Mouse (Mus musculus): Measurements from ENCODE around the gene Pigk. TPM values are rescaled to one million over a fixed set of nuclear protein-coding genes. Genes with fewer than 3 reads are reported as not detected.

The Pigk gene
- total and polyA plus RNA-seq, 2 experiments from 2014 or later, result 38.2 to 57.8 TPM

DNA sequence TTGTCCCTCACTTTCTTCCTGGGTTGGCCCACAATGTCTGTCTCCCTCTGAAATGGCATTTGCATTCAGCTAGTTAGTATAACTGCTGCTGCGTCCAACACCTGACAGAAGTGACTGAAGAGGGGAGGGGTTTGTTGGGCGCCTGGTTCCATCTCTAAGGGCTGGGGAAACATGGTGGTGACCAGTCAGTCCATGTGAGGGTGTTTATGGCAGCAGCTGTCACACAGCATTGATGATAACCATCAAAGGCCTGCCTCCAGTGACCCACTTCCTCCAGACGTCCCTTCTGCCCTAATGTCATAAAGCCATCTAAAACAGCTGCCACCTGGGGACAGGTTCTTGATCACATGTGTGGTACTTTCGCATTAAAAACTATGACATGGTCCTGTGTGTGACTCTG lies 212.3 kb downstream of the Pigk start:
- no peak overlapping the region for H3K4me3 ChIP-seq (ENCODE audit: low read length)
- H3K9me3 ChIP-seq (ENCODE audit: low read length), result no peaks in the 10 kb centered on the region
- H3K36me3 ChIP-seq (ENCODE audit: insufficient read depth, low read length), result no peaks in the 10 kb centered on the region
- ATAC-seq, result no peak
- no peak for DNase-seq (ENCODE audit: low spot score)
- H3K4me1 ChIP-seq (ENCODE audit: insufficient read depth, low read length), result 0 out of 2 replicates have a peak, but pooled peaks cover 2% of the 10 kb centered on the region
- no peak for TF ChIP-seq CTCF (IDR thresholded peaks at IDR 0.05; ENCODE audit: low read depth)
- 82% methylated on average over 4 of the region's 4 CpGs for WGBS
- H3K9ac ChIP-seq (replicated peaks; ENCODE audit: low read length), result no peak overlapping the region
- no peak overlapping the region for H3K27ac ChIP-seq
- no peak overlapping the region for H3K4me2 ChIP-seq (ENCODE audit: low read depth, low read length)
- no peaks in the 10 kb centered on the region for H3K27me3 ChIP-seq (ENCODE audit: insufficient read depth, low read length)

DNA sequence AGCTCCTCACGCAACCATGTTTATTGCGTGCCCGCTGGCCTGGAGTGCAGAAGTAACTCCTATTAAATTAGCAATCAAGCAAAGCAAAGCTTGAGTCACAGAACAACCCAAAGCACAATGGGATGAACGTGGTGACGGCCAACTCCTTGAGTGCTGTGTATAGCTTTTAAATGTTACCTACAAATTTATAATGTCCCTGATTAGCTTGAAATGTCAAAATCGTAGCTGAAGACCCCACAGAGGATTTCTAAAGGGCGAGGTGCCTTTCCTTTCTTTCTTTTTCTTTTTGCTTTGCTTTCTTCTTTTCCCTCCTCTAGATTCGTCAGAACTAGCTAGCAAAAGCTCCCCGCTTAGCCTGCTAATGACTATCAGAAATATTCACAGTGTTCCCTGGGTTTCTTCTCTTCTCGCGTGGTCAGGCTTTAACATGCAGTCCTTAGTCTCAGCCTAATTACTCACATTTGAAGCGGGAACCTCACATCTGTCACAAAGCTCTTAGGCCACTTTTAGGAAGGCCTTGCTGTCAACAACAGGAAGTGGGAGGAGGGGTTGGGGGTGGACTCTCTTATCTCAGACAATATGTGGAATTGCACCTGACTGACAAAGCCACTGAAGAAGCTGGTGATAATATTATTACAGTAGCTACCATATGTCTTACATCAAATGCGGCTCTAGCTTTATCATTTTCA lies 214.5 kb downstream of the Pigk start:
- TF ChIP-seq CTCF (IDR thresholded peaks at IDR 0.05; ENCODE audit: low read depth), result no peak
- ATAC-seq (no peak), DNase-seq (ENCODE audit: low spot score) (peak; percentile 14)
- no peak overlapping the region for H3K27ac ChIP-seq
- no peaks in the 10 kb centered on the region for H3K27me3 ChIP-seq (ENCODE audit: insufficient read depth, low read length)
- H3K4me2 ChIP-seq (ENCODE audit: low read depth, low read length), result no peak overlapping the region; the same call in 1 of the 2 replicates
- no peak overlapping the region for H3K9ac ChIP-seq (replicated peaks; ENCODE audit: low read length)
- WGBS, result 61% methylated on average over 13 of the region's 13 CpGs
- no peaks in the 10 kb centered on the region for H3K36me3 ChIP-seq (ENCODE audit: insufficient read depth, low read length)
- H3K9me3 ChIP-seq (ENCODE audit: low read length), result no peaks in the 10 kb centered on the region
- H3K4me1 ChIP-seq (ENCODE audit: insufficient read depth, low read length), result 0 out of 2 replicates have a peak, but pooled peaks cover 2% of the 10 kb centered on the region
- H3K4me3 ChIP-seq (ENCODE audit: low read length), result no peak overlapping the region

DNA sequence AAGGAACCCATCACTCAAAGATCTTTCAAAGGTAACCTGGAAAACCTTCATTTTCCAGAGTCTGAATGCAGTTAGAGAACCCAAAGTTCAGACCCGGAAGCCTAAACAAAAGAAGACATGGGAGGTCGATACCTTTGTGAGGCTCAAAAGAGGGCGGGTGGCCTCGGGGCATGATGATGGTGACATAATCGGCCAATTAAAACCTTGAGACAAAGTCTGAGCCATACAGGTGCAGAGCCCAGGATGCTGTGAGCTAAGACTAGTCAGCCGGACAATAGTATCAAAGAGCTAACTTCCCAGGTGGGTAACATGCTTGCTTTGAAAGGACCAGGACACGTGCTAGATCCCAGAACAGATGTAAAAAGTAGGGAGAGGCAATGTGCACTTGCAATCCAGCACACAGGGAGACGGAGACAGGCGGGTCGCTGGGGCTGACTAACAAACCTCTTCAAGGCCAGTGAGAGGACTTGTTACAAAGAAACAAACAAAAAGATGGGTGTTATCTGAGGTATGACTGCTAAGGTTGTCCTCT lies 215.4 kb downstream of the Pigk start:
- Histone ChIP-seq H3K4me2 (ENCODE audit: low read depth, low read length) (no peak overlapping the region), H3K9ac (replicated peaks; ENCODE audit: low read length) (no peak overlapping the region), H3K27me3 (ENCODE audit: insufficient read depth, low read length) (no peaks in the 10 kb centered on the region), H3K4me1 (ENCODE audit: insufficient read depth, low read length) (0 out of 2 replicates have a peak, but pooled peaks cover 2% of the 10 kb centered on the region), H3K36me3 (ENCODE audit: insufficient read depth, low read length) (no peaks in the 10 kb centered on the region), H3K4me3 (ENCODE audit: low read length) (no peak overlapping the region), H3K9me3 (ENCODE audit: low read length) (no peaks in the 10 kb centered on the region), H3K27ac (no peak overlapping the region)
- no peak for TF ChIP-seq CTCF (IDR thresholded peaks at IDR 0.05; ENCODE audit: low read depth)
- no peak for DNase-seq (ENCODE audit: low spot score)
- no peak for ATAC-seq
- WGBS, result 74% methylated on average over 10 of the region's 10 CpGs

DNA sequence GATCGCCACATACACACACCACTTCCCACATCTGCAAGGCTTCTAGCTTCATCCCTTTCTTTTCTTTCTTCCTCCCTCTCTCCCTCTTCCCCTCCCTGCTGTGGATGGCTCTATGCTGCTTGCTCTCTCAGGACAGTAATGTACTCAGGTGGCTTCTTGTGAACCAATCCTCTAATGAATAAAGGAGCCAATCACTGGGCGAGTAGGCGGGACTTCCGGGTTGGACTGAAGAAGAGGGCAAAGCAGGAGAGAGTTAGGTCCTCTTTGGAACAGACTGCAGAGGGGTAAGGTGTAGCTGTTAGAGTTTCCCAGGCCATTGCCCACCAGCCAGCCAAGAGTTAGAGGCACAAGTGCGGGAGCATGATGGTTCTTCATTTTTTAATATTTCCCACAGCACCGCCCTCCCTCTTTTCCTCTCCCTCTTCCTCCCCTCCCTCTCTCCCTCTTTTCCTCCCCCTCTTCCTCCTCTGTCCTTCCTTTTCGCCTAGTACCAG lies 215.9 kb downstream of the Pigk start:
- no peaks in the 10 kb centered on the region for H3K36me3 ChIP-seq (ENCODE audit: insufficient read depth, low read length)
- DNase-seq (ENCODE audit: low spot score) (no peak), ATAC-seq (no peak)
- no peak overlapping the region for H3K4me2 ChIP-seq (ENCODE audit: low read depth, low read length)
- WGBS, result 82% methylated on average over 7 of the region's 7 CpGs
- H3K27ac ChIP-seq, result no peak overlapping the region
- 0 out of 2 replicates have a peak, but pooled peaks cover 2% of the 10 kb centered on the region for H3K4me1 ChIP-seq (ENCODE audit: insufficient read depth, low read length)
- no peak overlapping the region for H3K4me3 ChIP-seq (ENCODE audit: low read length)
- no peak overlapping the region for H3K9ac ChIP-seq (replicated peaks; ENCODE audit: low read length)
- no peaks in the 10 kb centered on the region for H3K27me3 ChIP-seq (ENCODE audit: insufficient read depth, low read length)
- H3K9me3 ChIP-seq (ENCODE audit: low read length), result no peaks in the 10 kb centered on the region
- no peak for TF ChIP-seq CTCF (IDR thresholded peaks at IDR 0.05; ENCODE audit: low read depth)

DNA sequence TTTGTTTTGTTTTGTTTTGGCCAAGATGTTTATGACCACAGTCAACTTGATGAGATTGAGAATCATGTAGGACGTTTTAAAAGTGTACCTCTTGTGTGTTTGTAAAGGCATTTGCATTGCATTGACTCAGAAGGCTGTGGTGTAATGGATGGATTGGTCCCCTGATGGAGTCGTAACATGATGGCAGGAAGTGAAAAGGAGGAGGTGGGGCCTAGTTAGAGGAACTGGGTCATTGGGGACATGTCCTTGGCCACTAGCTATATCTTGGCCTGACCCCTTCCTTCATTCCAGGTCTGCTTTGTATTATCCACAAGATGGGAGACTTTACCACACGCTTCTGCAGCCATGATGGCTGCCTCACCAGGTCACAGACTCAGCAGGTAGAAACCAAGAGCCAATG lies 217.5 kb downstream of the Pigk start:
- Histone ChIP-seq H3K9me3 (ENCODE audit: low read length) (no peaks in the 10 kb centered on the region), H3K27ac (no peak overlapping the region), H3K9ac (replicated peaks; ENCODE audit: low read length) (no peak overlapping the region), H3K36me3 (ENCODE audit: insufficient read depth, low read length) (no peaks in the 10 kb centered on the region), H3K27me3 (ENCODE audit: insufficient read depth, low read length) (no peaks in the 10 kb centered on the region), H3K4me2 (ENCODE audit: low read depth, low read length) (no peak overlapping the region), H3K4me3 (ENCODE audit: low read length) (no peak overlapping the region), H3K4me1 (ENCODE audit: insufficient read depth, low read length) (0 out of 2 replicates have a peak, but pooled peaks cover 2% of the 10 kb centered on the region)
- WGBS, result 91% methylated on average over 3 of the region's 3 CpGs
- ATAC-seq, result no peak
- TF ChIP-seq CTCF (IDR thresholded peaks at IDR 0.05; ENCODE audit: low read depth), result no peak
- no peak for DNase-seq (ENCODE audit: low spot score)

DNA sequence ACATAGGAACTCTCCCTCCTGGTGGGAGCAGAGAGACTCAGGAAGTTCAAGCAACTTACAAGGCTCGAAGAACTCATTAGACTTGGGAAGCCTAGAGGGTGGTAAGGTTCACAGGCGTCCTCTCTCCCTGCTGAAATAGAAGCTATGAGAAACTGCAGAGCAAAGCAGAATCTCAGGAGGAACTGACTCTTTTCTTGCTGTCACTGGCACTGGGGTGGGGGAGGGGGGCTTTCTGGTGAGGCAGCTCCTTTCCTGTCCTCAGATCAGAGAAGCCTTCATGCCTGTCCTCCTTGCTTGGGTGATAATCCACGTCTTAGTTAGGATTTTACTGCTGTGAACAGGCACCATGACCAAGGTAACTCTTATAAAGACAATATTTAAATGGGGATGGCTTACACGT lies 218.2 kb downstream of the Pigk start:
- Histone ChIP-seq H3K9me3 (ENCODE audit: low read length) (no peaks in the 10 kb centered on the region), H3K4me2 (ENCODE audit: low read depth, low read length) (no peak overlapping the region), H3K4me3 (ENCODE audit: low read length) (no peak overlapping the region), H3K36me3 (ENCODE audit: insufficient read depth, low read length) (no peaks in the 10 kb centered on the region), H3K9ac (replicated peaks; ENCODE audit: low read length) (no peak overlapping the region), H3K27ac (no peak overlapping the region), H3K27me3 (ENCODE audit: insufficient read depth, low read length) (no peaks in the 10 kb centered on the region), H3K4me1 (ENCODE audit: insufficient read depth, low read length) (0 out of 2 replicates have a peak, but pooled peaks cover 2% of the 10 kb centered on the region)
- ATAC-seq (no peak), DNase-seq (ENCODE audit: low spot score) (no peak)
- 77% methylated on average over 4 of the region's 4 CpGs for WGBS
- TF ChIP-seq CTCF (IDR thresholded peaks at IDR 0.05; ENCODE audit: low read depth), result no peak

DNA sequence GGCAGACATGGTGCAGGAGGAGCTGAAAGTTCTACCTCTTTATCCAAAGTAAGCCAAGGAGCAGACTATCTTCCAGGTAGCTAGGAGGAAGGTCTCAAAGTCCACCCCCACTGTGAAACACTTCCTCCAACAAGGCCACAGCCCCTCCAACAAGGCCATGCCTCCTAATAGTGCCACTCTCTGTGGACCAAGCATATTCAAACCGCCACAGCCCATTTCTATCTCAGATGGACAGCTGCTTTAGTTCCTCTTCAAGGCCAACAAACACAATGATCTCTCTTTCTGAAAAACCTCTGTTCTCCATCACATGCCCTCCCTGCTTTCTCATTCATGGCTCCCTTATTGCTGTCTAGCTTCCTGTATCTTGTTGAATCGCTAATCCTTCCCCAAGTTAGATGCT lies 218.6 kb downstream of the Pigk start:
- WGBS, result 85% methylated on average over 2 of the region's 2 CpGs
- no peak for TF ChIP-seq CTCF (IDR thresholded peaks at IDR 0.05; ENCODE audit: low read depth)
- Histone ChIP-seq H3K9me3 (ENCODE audit: low read length) (no peaks in the 10 kb centered on the region), H3K27me3 (ENCODE audit: insufficient read depth, low read length) (no peaks in the 10 kb centered on the region), H3K36me3 (ENCODE audit: insufficient read depth, low read length) (no peaks in the 10 kb centered on the region), H3K4me2 (ENCODE audit: low read depth, low read length) (no peak overlapping the region), H3K4me1 (ENCODE audit: insufficient read depth, low read length) (0 out of 2 replicates have a peak, but pooled peaks cover 2% of the 10 kb centered on the region), H3K4me3 (ENCODE audit: low read length) (no peak overlapping the region), H3K27ac (no peak overlapping the region), H3K9ac (replicated peaks; ENCODE audit: low read length) (no peak overlapping the region)
- DNase-seq (ENCODE audit: low spot score) (no peak), ATAC-seq (no peak)
